Mouse (Mus musculus) heart, postnatal 0 days (tissue): Measurements from ENCODE around the gene Klhl32.

ENCODE experiments used
- CTCF ChIP-seq: IDR thresholded peaks from 2 replicates; pipeline ENCODE4 v1.5.1; 2016; ENCODE audit warnings: antibody characterized with exemption, control low read depth, low read depth
- EP300 ChIP-seq: IDR thresholded peaks from 2 replicates; pipeline ENCODE4 v1.6.1; 2016; ENCODE audit warnings: antibody characterized with exemption, low read depth

GRCm38 (mm10) chr4:24869230-24869629, 18.3 kb upstream of the Klhl32 start:
- TF ChIP-seq EP300: no peak
- TF ChIP-seq CTCF: no peak
